Mouse (Mus musculus) heart, embryonic 13.5 days (tissue): ENCODE measurements around the gene Ap1m1. TPM values are rescaled to one million over a fixed set of nuclear protein-coding genes. Genes with fewer than 3 reads are reported as not detected.

Experiments
- ATAC-seq: fragments of 200-750 bp; cut with Nextera tagmentation; 2 replicates; pipeline ENCODE4 v1.8.0; 2017; ENCODE audit warnings: moderate TSS enrichment; ENCODE audit not compliant: insufficient number of reproducible peaks, low FRiP score, low TSS enrichment; ENCODE audit errors: extremely low read depth
- H3K27ac ChIP-seq: fragments of 300-500 bp; sonication (generic); replicated peaks from 2 replicates; pipeline ENCODE4 v1.5.1; 2015; ENCODE audit warnings: moderate library complexity, mild to moderate bottlenecking, inconsistent platforms
- H3K27me3 ChIP-seq: fragments of 300-500 bp; sonication (generic); replicated peaks from 2 replicates; pipeline ENCODE4 v1.6.1; 2015; ENCODE audit warnings: mild to moderate bottlenecking, inconsistent platforms
- H3K36me3 ChIP-seq: fragments of 300-500 bp; sonication (generic); 2 replicates; pipeline ENCODE4 v1.6.1; 2015; ENCODE audit warnings: mild to moderate bottlenecking, inconsistent platforms
- H3K4me1 ChIP-seq: fragments of 300-500 bp; sonication (generic); 2 replicates; pipeline ENCODE4 v1.6.1; 2015; ENCODE audit warnings: inconsistent platforms
- H3K4me2 ChIP-seq: fragments of 300-500 bp; sonication (generic); 2 replicates; pipeline ENCODE4 v1.6.1; 2015; ENCODE audit warnings: inconsistent platforms, mild to moderate bottlenecking, moderate library complexity
- H3K4me3 ChIP-seq: fragments of 300-500 bp; sonication (generic); 2 replicates; pipeline ENCODE4 v1.5.1; 2015; ENCODE audit warnings: moderate library complexity, mild to moderate bottlenecking, inconsistent platforms
- H3K9ac ChIP-seq: fragments of 300-500 bp; sonication (generic); 2 replicates; pipeline ENCODE4 v1.6.1; 2015; ENCODE audit warnings: inconsistent platforms, mild to moderate bottlenecking, moderate library complexity
- H3K9me3 ChIP-seq: fragments of 300-500 bp; sonication (generic); 2 replicates; pipeline ENCODE4 v1.6.1; 2016; ENCODE audit warnings: inconsistent platforms
- WGBS: fragments of 180-500 bp; shearing (Covaris S2); methylation state at CpG from one replicate; pipeline ENCODE4 v1.1.7; 2015; ENCODE audit warnings: mixed read lengths; 5-methylcytosine and 5-hydroxymethylcytosine counted together
- polyA plus RNA-seq: library from polyadenylated mRNA; unstranded; fragments of >200 nt; fragmentation: Nextera tagmentation; extraction: Ambion mirVana; gene quantifications from 2 replicates; pipeline ENCODE4 v1.2.1, GENCODE M21; 2015

Gene Ap1m1
- polyA plus RNA-seq, 1 experiment from 2014 or later = 107 TPM

- ATAC-seq = no peak
- Histone ChIP-seq H3K4me1 (peaks cover 13% of the 10 kb centered on the region), H3K27ac (no peak overlapping the region), H3K9ac (no peak overlapping the region), H3K9me3 (no peaks in the 10 kb centered on the region), H3K4me3 (no peak overlapping the region), H3K27me3 (no peaks in the 10 kb centered on the region), H3K4me2 (no peak overlapping the region), H3K36me3 (no peaks in the 10 kb centered on the region)
- WGBS = 79% methylated on average over 3 of the region's 3 CpGs
These were observed 31.9 kb downstream of the Ap1m1 start for GRCm38 (mm10) chr8:72271691-72272090.

GRCm38 (mm10) chr8:72272361-72272760, 32.5 kb downstream of the Ap1m1 start:
- Histone ChIP-seq H3K4me1 (peaks cover 13% of the 10 kb centered on the region), H3K36me3 (no peaks in the 10 kb centered on the region), H3K9ac (no peak overlapping the region), H3K4me2 (no peak overlapping the region), H3K9me3 (no peaks in the 10 kb centered on the region), H3K27ac (no peak overlapping the region), H3K27me3 (no peaks in the 10 kb centered on the region), H3K4me3 (no peak overlapping the region)
- no peak for ATAC-seq
- WGBS = 21% methylated on average over 3 of the region's 3 CpGs

GRCm38 (mm10) chr8:72273111-72273770, 33.4 kb downstream of the Ap1m1 start:
- Histone ChIP-seq H3K27me3 (no peaks in the 10 kb centered on the region), H3K9ac (no peak overlapping the region), H3K4me3 (no peak overlapping the region), H3K27ac (no peak overlapping the region), H3K36me3 (no peaks in the 10 kb centered on the region), H3K9me3 (no peaks in the 10 kb centered on the region), H3K4me2 (no peak overlapping the region), H3K4me1 (peaks cover 14% of the 10 kb centered on the region)
- 50% methylated on average over 1 of the region's 1 CpGs for WGBS
- no peak for ATAC-seq

- Histone ChIP-seq H3K27ac (no peak overlapping the region), H3K4me3 (no peak overlapping the region), H3K4me2 (no peak overlapping the region), H3K4me1 (peaks cover 9% of the 10 kb centered on the region), H3K9me3 (no peaks in the 10 kb centered on the region), H3K36me3 (no peaks in the 10 kb centered on the region), H3K9ac (no peak overlapping the region), H3K27me3 (no peaks in the 10 kb centered on the region)
- ATAC-seq = no peak
- WGBS = 62% methylated on average over 5 of the region's 5 CpGs
These were observed 34.0 kb downstream of the Ap1m1 start for GRCm38 (mm10) chr8:72273807-72274206.

GRCm38 (mm10) chr8:72277244-72277643, 37.4 kb downstream of the Ap1m1 start:
- Histone ChIP-seq H3K27ac (no peak overlapping the region), H3K4me3 (no peak overlapping the region), H3K27me3 (no peaks in the 10 kb centered on the region), H3K9ac (no peak overlapping the region), H3K4me2 (no peak overlapping the region), H3K36me3 (no peaks in the 10 kb centered on the region), H3K4me1 (peaks cover 18% of the 10 kb centered on the region), H3K9me3 (no peaks in the 10 kb centered on the region)
- WGBS = 35% methylated on average over 3 of the region's 3 CpGs
- no peak for ATAC-seq

- Histone ChIP-seq H3K27me3 (no peaks in the 10 kb centered on the region), H3K27ac (no peak overlapping the region), H3K4me2 (no peak overlapping the region), H3K9ac (no peak overlapping the region), H3K4me3 (no peak overlapping the region), H3K9me3 (no peaks in the 10 kb centered on the region), H3K4me1 (peaks cover 18% of the 10 kb centered on the region), H3K36me3 (no peaks in the 10 kb centered on the region)
- WGBS = 70% methylated on average over 7 of the region's 7 CpGs
- no peak for ATAC-seq
These were observed 39.3 kb downstream of the Ap1m1 start for GRCm38 (mm10) chr8:72279151-72279550.

GRCm38 (mm10) chr8:72281634-72282033, 41.8 kb downstream of the Ap1m1 start:
- ATAC-seq = peak; percentile 38; the same call in 1 of the 2 replicates
- WGBS = 23% methylated on average over 3 of the region's 3 CpGs
- Histone ChIP-seq H3K4me2 (no peak overlapping the region), H3K36me3 (no peaks in the 10 kb centered on the region), H3K9me3 (no peaks in the 10 kb centered on the region), H3K9ac (no peak overlapping the region), H3K4me3 (no peak overlapping the region), H3K4me1 (peaks cover 18% of the 10 kb centered on the region), H3K27me3 (no peaks in the 10 kb centered on the region), H3K27ac (peak overlapping the region; percentile 61)

GRCm38 (mm10) chr8:72285285-72285684, 45.5 kb downstream of the Ap1m1 start:
- Histone ChIP-seq H3K4me1 (peaks cover 9% of the 10 kb centered on the region), H3K36me3 (no peaks in the 10 kb centered on the region), H3K27me3 (no peaks in the 10 kb centered on the region), H3K4me2 (no peak overlapping the region), H3K27ac (no peak overlapping the region), H3K9ac (no peak overlapping the region), H3K4me3 (no peak overlapping the region), H3K9me3 (0 out of 2 replicates have a peak, but pooled peaks cover 3% of the 10 kb centered on the region)
- no peak for ATAC-seq
- 63% methylated on average over 4 of the region's 4 CpGs for WGBS

- no peak overlapping the region for H3K4me2 ChIP-seq
- H3K4me1 ChIP-seq = peaks cover 2% of the 10 kb centered on the region; the same call in 1 of the 2 replicates
- H3K9ac ChIP-seq = no peak overlapping the region
- no peaks in the 10 kb centered on the region for H3K27me3 ChIP-seq
- H3K9me3 ChIP-seq = 0 out of 2 replicates have a peak, but pooled peaks cover 3% of the 10 kb centered on the region
- H3K36me3 ChIP-seq = no peaks in the 10 kb centered on the region
- no peak overlapping the region for H3K4me3 ChIP-seq
- no peak for ATAC-seq
- no peak overlapping the region for H3K27ac ChIP-seq
These were observed 49.2 kb downstream of the Ap1m1 start for GRCm38 (mm10) chr8:72289051-72289450.

GRCm38 (mm10) chr8:72291104-72291503, 51.3 kb downstream of the Ap1m1 start:
- 59% methylated on average over 2 of the region's 2 CpGs for WGBS
- H3K27ac ChIP-seq = no peak overlapping the region
- H3K27me3 ChIP-seq = no peaks in the 10 kb centered on the region
- H3K4me3 ChIP-seq = no peak overlapping the region
- no peak overlapping the region for H3K9ac ChIP-seq
- ATAC-seq = no peak
- 0 out of 2 replicates have a peak, but pooled peaks cover 3% of the 10 kb centered on the region for H3K9me3 ChIP-seq
- H3K4me1 ChIP-seq = peaks cover 22% of the 10 kb centered on the region
- no peak overlapping the region for H3K4me2 ChIP-seq
- H3K36me3 ChIP-seq = no peaks in the 10 kb centered on the region

- no peak overlapping the region for H3K27ac ChIP-seq
- H3K36me3 ChIP-seq = no peaks in the 10 kb centered on the region
- H3K4me1 ChIP-seq = peaks cover 31% of the 10 kb centered on the region
- H3K4me3 ChIP-seq = no peak overlapping the region
- no peaks in the 10 kb centered on the region for H3K27me3 ChIP-seq
- no peak overlapping the region for H3K9ac ChIP-seq
- 0 out of 2 replicates have a peak, but pooled peaks cover 3% of the 10 kb centered on the region for H3K9me3 ChIP-seq
- H3K4me2 ChIP-seq = no peak overlapping the region
- ATAC-seq = no peak
These were observed 53.5 kb downstream of the Ap1m1 start for GRCm38 (mm10) chr8:72293309-72293708.

- no peaks in the 10 kb centered on the region for H3K9me3 ChIP-seq
- H3K4me2 ChIP-seq = peak overlapping the region; percentile 3
- H3K27ac ChIP-seq = peak overlapping the region; percentile 96
- ATAC-seq = no peak
- no peaks in the 10 kb centered on the region for H3K27me3 ChIP-seq
- peaks cover 31% of the 10 kb centered on the region for H3K4me1 ChIP-seq
- peak overlapping the region; percentile 53 for H3K9ac ChIP-seq
- 47% methylated on average over 3 of the region's 3 CpGs for WGBS
- H3K36me3 ChIP-seq = no peaks in the 10 kb centered on the region
- H3K4me3 ChIP-seq = no peak overlapping the region
These were observed 55.3 kb downstream of the Ap1m1 start for GRCm38 (mm10) chr8:72295125-72295524.
